Comparison of ENCODE assay signal across 16 mouse cellular contexts in genomic region chr5:129145307-129145935, GRCm38 (mm10). TPM values are rescaled to one million over a fixed set of nuclear protein-coding genes. Genes with fewer than 3 reads are reported as not detected.
DNase-seq lines count a peak whose midpoint lies in the region; ATAC-seq and TF ChIP-seq lines count a peak whose summit lies in the region.
"Had no signal": no experiment of that assay in that cellular context is flagged by ENCODE, and none has a peak within 500 bp of the region (broad histone marks: within the 10 kb centered on the region; RNA-seq: fewer than 3 reads in every experiment).

No protein-coding gene starts in this region.

- ATAC-seq in heart, embryonic 12.5 days (ENCODE audit: insufficient number of reproducible peaks, low FRiP score) = 0 out of 2 replicates have a peak, but pooled peaks have one; percentile 27
- ATAC-seq in intestine, postnatal 0 days = peak; percentile 57
- ATAC-seq in lung, postnatal 0 days = no peak
- ATAC-seq in forebrain, embryonic 11.5 days (replicated peaks; ENCODE audit: low FRiP score) = no peak
- ATAC-seq: forebrain, embryonic 16.5 days had no signal

- no peak overlapping the region for H3K9ac ChIP-seq in heart, embryonic 12.5 days
- H3K9ac ChIP-seq in intestine, postnatal 0 days (ENCODE audit: low read depth, low read length) = no peak overlapping the region
- no peak overlapping the region for H3K9ac ChIP-seq in lung, postnatal 0 days (replicated peaks; ENCODE audit: low read depth)
- H3K9ac ChIP-seq in forebrain, embryonic 11.5 days (ENCODE audit: low read length) = no peak overlapping the region
- H3K9ac ChIP-seq: hindbrain, embryonic 15.5 days; neural tube, embryonic 12.5 days had no signal

- WGBS in heart, embryonic 12.5 days = 71% methylated on average over 8 of the region's 8 CpGs
- WGBS in intestine, postnatal 0 days = 55% methylated on average over 8 of the region's 8 CpGs
- whole genome bisulfite sequencing in lung, postnatal 0 days = 59% methylated on average over 8 of the region's 8 CpGs
- 86% methylated on average over 8 of the region's 8 CpGs for WGBS in forebrain, embryonic 11.5 days

- no peak overlapping the region for H3K4me3 ChIP-seq in heart, embryonic 12.5 days
- no peak overlapping the region for H3K4me3 ChIP-seq in intestine, postnatal 0 days (ENCODE audit: low read depth, low read length)
- no peak overlapping the region for H3K4me3 ChIP-seq in lung, postnatal 0 days (ENCODE audit: low read depth, low read length)
- no peak overlapping the region for H3K4me3 ChIP-seq in forebrain, embryonic 11.5 days (ENCODE audit: low read depth, low read length)
- H3K4me3 ChIP-seq: hindbrain, embryonic 15.5 days; layer of hippocampus, adult 2 months; neural tube, embryonic 12.5 days had no signal

- no peaks in the 10 kb centered on the region for H3K9me3 ChIP-seq in heart, embryonic 12.5 days (replicated peaks)
- no peaks in the 10 kb centered on the region for H3K9me3 ChIP-seq in intestine, postnatal 0 days (ENCODE audit: control insufficient read depth)
- no peaks in the 10 kb centered on the region for H3K9me3 ChIP-seq in lung, postnatal 0 days (ENCODE audit: low read length)
- H3K9me3 ChIP-seq in forebrain, embryonic 11.5 days (ENCODE audit: control insufficient read depth, low read length) = no peaks in the 10 kb centered on the region
- H3K9me3 ChIP-seq: hindbrain, embryonic 15.5 days; neural tube, embryonic 12.5 days had no signal

- H3K27ac ChIP-seq in heart, embryonic 12.5 days (ENCODE audit: poor library complexity, severe bottlenecking) = no peak overlapping the region
- no peak overlapping the region for H3K27ac ChIP-seq in intestine, postnatal 0 days (ENCODE audit: low read depth, low read length)
- no peak overlapping the region for H3K27ac ChIP-seq in lung, postnatal 0 days (ENCODE audit: low read length)
- no peak overlapping the region for H3K27ac ChIP-seq in forebrain, embryonic 11.5 days (ENCODE audit: low read depth, low read length)
- H3K27ac ChIP-seq: hindbrain, embryonic 15.5 days; layer of hippocampus, adult 2 months; neural tube, embryonic 12.5 days had no signal

- TF ChIP-seq EP300 in lung, postnatal 0 days (IDR thresholded peaks at IDR 0.05) = no peak

- no peaks in the 10 kb centered on the region for H3K27me3 ChIP-seq in heart, embryonic 12.5 days (replicated peaks)
- H3K27me3 ChIP-seq in intestine, postnatal 0 days (replicated peaks; ENCODE audit: control insufficient read depth, insufficient read depth, low read length) = no peaks in the 10 kb centered on the region
- H3K27me3 ChIP-seq in lung, postnatal 0 days (replicated peaks; ENCODE audit: insufficient read depth, low read length) = no peaks in the 10 kb centered on the region
- no peaks in the 10 kb centered on the region for H3K27me3 ChIP-seq in forebrain, embryonic 11.5 days (ENCODE audit: control insufficient read depth, insufficient read depth, low read length)
- H3K27me3 ChIP-seq: hindbrain, embryonic 15.5 days; neural tube, embryonic 12.5 days had no signal

- DNase-seq in heart, postnatal 4 days = no peak
- DNase-seq in brain, adult 2 months (ENCODE audit: low read depth, low spot score) = peak; percentile 80
- DNase-seq in lung, postnatal 0 days (ENCODE audit: low spot score) = peak; percentile 14
- no peak for DNase-seq in spleen, adult 12 weeks (ENCODE audit: low spot score)
- DNase-seq in forebrain, embryonic 11.5 days (ENCODE audit: low spot score) = no peak
- no peak for DNase-seq in cerebellum, postnatal 14 days
- DNase-seq: adrenal gland, adult 2 months; gastrocnemius, postnatal 14 days; kidney, adult 9 months; midbrain, embryonic 14.5 days had no signal

- H3K4me1 ChIP-seq in heart, embryonic 12.5 days (replicated peaks) = peaks cover 28% of the 10 kb centered on the region
- no peaks in the 10 kb centered on the region for H3K4me1 ChIP-seq in intestine, postnatal 0 days (replicated peaks; ENCODE audit: control insufficient read depth, insufficient read depth, low read length)
- no peaks in the 10 kb centered on the region for H3K4me1 ChIP-seq in lung, postnatal 0 days (ENCODE audit: insufficient read depth, low read depth, low read length)
- H3K4me1 ChIP-seq in forebrain, embryonic 11.5 days (replicated peaks; ENCODE audit: control insufficient read depth, insufficient read depth, low read length) = no peaks in the 10 kb centered on the region
- H3K4me1 ChIP-seq: neural tube, embryonic 12.5 days had no signal

- no peak for TF ChIP-seq CTCF in intestine, postnatal 0 days (IDR thresholded peaks at IDR 0.05; ENCODE audit: low read depth)
- TF ChIP-seq CTCF in lung, postnatal 0 days (IDR thresholded peaks at IDR 0.05) = no peak

- no peak overlapping the region for H3K4me2 ChIP-seq in heart, embryonic 12.5 days
- no peak overlapping the region for H3K4me2 ChIP-seq in intestine, postnatal 0 days (replicated peaks; ENCODE audit: low read depth)
- H3K4me2 ChIP-seq in lung, postnatal 0 days (replicated peaks; ENCODE audit: low read depth, low read length) = no peak overlapping the region
- no peak overlapping the region for H3K4me2 ChIP-seq in forebrain, embryonic 11.5 days (ENCODE audit: low read depth, low read length, severe bottlenecking)
- H3K4me2 ChIP-seq: hindbrain, embryonic 15.5 days; neural tube, embryonic 12.5 days had no signal

- no peaks in the 10 kb centered on the region for H3K36me3 ChIP-seq in heart, embryonic 12.5 days
- H3K36me3 ChIP-seq in intestine, postnatal 0 days (ENCODE audit: control insufficient read depth, insufficient read depth) = no peaks in the 10 kb centered on the region
- no peaks in the 10 kb centered on the region for H3K36me3 ChIP-seq in lung, postnatal 0 days (ENCODE audit: insufficient read depth, low read length)
- no peaks in the 10 kb centered on the region for H3K36me3 ChIP-seq in forebrain, embryonic 11.5 days (ENCODE audit: control insufficient read depth, insufficient read depth, low read length)
- H3K36me3 ChIP-seq: hindbrain, embryonic 15.5 days; neural tube, embryonic 12.5 days had no signal

RNA-seq across cellular contexts. Expression of gene Adgrd1, which starts 48.9 kb away (rescaled TPM):
- 0.31 and 0.54 TPM in 2 replicates for polyA plus RNA-seq in heart, embryonic 12.5 days (2016; fragmentation: Nextera tagmentation; extraction: Ambion mirVana)
- 1 to 10 TPM; 6.2 to 6.5 TPM for total RNA-seq in heart, postnatal 4 days (2021)
- polyA plus RNA-seq in intestine, postnatal 0 days (2015; fragmentation: Nextera tagmentation; extraction: Ambion mirVana) = 1.6 and 1.9 TPM in 2 replicates
- 1.5 and 1.8 TPM in 2 replicates for polyA plus RNA-seq in lung, postnatal 0 days (2015; fragmentation: Nextera tagmentation; extraction: Ambion mirVana)
- polyA plus RNA-seq in forebrain, embryonic 11.5 days (2014; fragmentation: Nextera tagmentation; extraction: Ambion mirVana) = not detected in 2 replicates

Comparison
In these comparisons a context has a peak if more than half of its experiments do, and no peak if none do; other contexts are left out.
1. ATAC-seq: peak in heart, embryonic 12.5 days (single experiment) and intestine, postnatal 0 days (single experiment); none in lung, postnatal 0 days (single experiment) and forebrain, embryonic 11.5 days (single experiment).
2. DNase-seq: peak in brain, adult 2 months (single experiment) and lung, postnatal 0 days (single experiment); none in heart, postnatal 4 days (single experiment), spleen, adult 12 weeks (single experiment), forebrain, embryonic 11.5 days (single experiment) and cerebellum, postnatal 14 days (0 of 2).